Mouse (Mus musculus): ENCODE measurements around the gene Ing3.

DNA sequence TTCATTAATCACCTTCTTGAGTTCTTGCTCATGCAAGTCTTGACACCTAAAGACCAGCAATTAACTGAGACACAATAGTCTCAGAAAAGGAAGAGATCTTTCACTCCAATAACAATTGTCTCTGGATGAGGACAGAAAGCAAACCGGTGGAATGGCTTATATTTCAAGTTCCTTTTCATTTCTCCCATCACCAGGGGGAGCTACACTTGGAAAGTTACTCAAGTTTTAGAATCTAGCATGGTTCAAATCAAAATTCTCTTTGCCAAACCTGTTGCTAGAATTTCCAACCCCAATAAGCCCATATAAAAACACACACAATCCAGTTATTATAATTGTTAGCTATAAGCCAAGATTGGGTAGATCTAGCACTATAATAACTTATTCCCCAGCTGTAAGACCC lies 25.2 kb upstream of the Ing3 start:
- TF ChIP-seq CTCF (IDR thresholded peaks at IDR 0.05; ENCODE audit: borderline replicate concordance, control insufficient read depth, extremely low read depth, insufficient read depth, low read length, poor library complexity), result no peak
- TF ChIP-seq POLR2A (IDR thresholded peaks at IDR 0.05; ENCODE audit: control insufficient read depth, extremely low read depth, insufficient read depth, low read length, poor library complexity), result no peak

All from thymus, adult 2 months (tissue).